Mouse (Mus musculus) embryo, embryonic 10 days (tissue): Measurements from ENCODE around the gene Efcc1.
A peak's percentile ranks its signal among the peaks of the same experiment; 100 is the strongest.
"Not testable (repeated sequence)": the region's sequence is repeated elsewhere in the genome, so short reads cannot be mapped to it uniquely, and the experiment has no call there.

ENCODE experiments used
- DNase-seq: peaks from one replicate; pipeline ENCODE4 v3.0.0-alpha.2; 2015; ENCODE audit warnings: low spot score

Efcc1 gene

GRCm38 (mm10) chr6:87743281-87743680, 12.6 kb downstream of the Efcc1 start:
- DNase-seq, result no peak

- DNase-seq, result no peak
These were observed 14.0 kb downstream of the Efcc1 start for GRCm38 (mm10) chr6:87744632-87745031.

GRCm38 (mm10) chr6:87745301-87745700, 14.6 kb downstream of the Efcc1 start:
- DNase-seq, result no peak

- no peak for DNase-seq
These were observed 15.4 kb downstream of the Efcc1 start for GRCm38 (mm10) chr6:87746059-87746458.

GRCm38 (mm10) chr6:87746849-87747248, 16.2 kb downstream of the Efcc1 start:
- DNase-seq, result no peak

GRCm38 (mm10) chr6:87748078-87748477, 17.4 kb downstream of the Efcc1 start:
- DNase-seq, result no peak

- no peak for DNase-seq
These were observed 17.9 kb downstream of the Efcc1 start for GRCm38 (mm10) chr6:87748531-87748930.

GRCm38 (mm10) chr6:87750184-87750910, 19.7 kb downstream of the Efcc1 start:
- no peak for DNase-seq

GRCm38 (mm10) chr6:87751574-87751973, 20.9 kb downstream of the Efcc1 start:
- no peak for DNase-seq

GRCm38 (mm10) chr6:87755196-87755595, 24.5 kb downstream of the Efcc1 start:
- no peak for DNase-seq

- no peak for DNase-seq
These were observed 26.2 kb downstream of the Efcc1 start for GRCm38 (mm10) chr6:87756896-87757295.

- no peak for DNase-seq
These were observed 28.7 kb downstream of the Efcc1 start for GRCm38 (mm10) chr6:87759404-87759803.

- no peak for DNase-seq
These were observed 29.2 kb downstream of the Efcc1 start for GRCm38 (mm10) chr6:87759850-87760249.

GRCm38 (mm10) chr6:87762161-87762560, 31.5 kb downstream of the Efcc1 start:
- no peak for DNase-seq

- peak; percentile 59 for DNase-seq
These were observed 33.0 kb downstream of the Efcc1 start for GRCm38 (mm10) chr6:87763376-87764280.

- not testable (repeated sequence) for DNase-seq
These were observed 33.6 kb downstream of the Efcc1 start for GRCm38 (mm10) chr6:87764296-87764695.

GRCm38 (mm10) chr6:87770626-87771025, 40.0 kb downstream of the Efcc1 start:
- peak; percentile 48 for DNase-seq

GRCm38 (mm10) chr6:87774466-87774865, 43.8 kb downstream of the Efcc1 start:
- no peak for DNase-seq

GRCm38 (mm10) chr6:87774909-87775308, 44.2 kb downstream of the Efcc1 start:
- DNase-seq, result no peak

GRCm38 (mm10) chr6:87775588-87776245, 45.0 kb downstream of the Efcc1 start:
- DNase-seq, result no peak

- DNase-seq, result no peak
These were observed 46.0 kb downstream of the Efcc1 start for GRCm38 (mm10) chr6:87776663-87777062.

GRCm38 (mm10) chr6:87777842-87778241, 47.2 kb downstream of the Efcc1 start, which contains the start of gene Gp9:
Gene Gp9, plus strand, starts transcription at chr6:87778072.
- no peak for DNase-seq
